Mouse (Mus musculus): ENCODE results near the gene Pcif1. TPM values are rescaled to one million over a fixed set of nuclear protein-coding genes. Genes with fewer than 3 reads are reported as not detected.
"Not testable (repeated sequence)": the region's sequence is repeated elsewhere in the genome, so short reads cannot be mapped to it uniquely, and the experiment has no call there.

Pcif1 gene
- polyA plus RNA-seq, 1 experiment from 2014 or later = 87.3 TPM

- Histone ChIP-seq H3K9ac (replicated peaks; ENCODE audit: low read depth, low read length) (no peak overlapping the region), H3K9me3 (ENCODE audit: control insufficient read depth, low read depth, low read length) (no peaks in the 10 kb centered on the region), H3K4me2 (replicated peaks; ENCODE audit: low read depth, low read length) (no peak overlapping the region), H3K4me3 (ENCODE audit: low read depth, low read length) (no peak overlapping the region), H3K27ac (ENCODE audit: low read length) (no peak overlapping the region), H3K4me1 (ENCODE audit: control insufficient read depth, insufficient read depth, low read length) (peaks cover 15% of the 10 kb centered on the region; the same call in 1 of the 2 replicates), H3K27me3 (ENCODE audit: control insufficient read depth, insufficient read depth, low read length) (peaks cover 2% of the 10 kb centered on the region; the same call in 1 of the 2 replicates), H3K36me3 (ENCODE audit: control insufficient read depth, insufficient read depth, low read length) (no peaks in the 10 kb centered on the region)
- ATAC-seq (ENCODE audit: insufficient number of reproducible peaks, insufficient read depth, low FRiP score, low read depth) = no peak
- WGBS = 62% methylated on average over 4 of the region's 4 CpGs
These were observed 18.0 kb upstream of the Pcif1 start for GRCm38 (mm10) chr2:164861094-164861493.

- no peak overlapping the region for H3K4me3 ChIP-seq (ENCODE audit: low read depth, low read length)
- H3K27ac ChIP-seq (ENCODE audit: low read length) = peak overlapping the region; percentile 87
- peaks cover 2% of the 10 kb centered on the region; the same call in 1 of the 2 replicates for H3K27me3 ChIP-seq (ENCODE audit: control insufficient read depth, insufficient read depth, low read length)
- ATAC-seq (ENCODE audit: insufficient number of reproducible peaks, insufficient read depth, low FRiP score, low read depth) = peak; percentile 76; the same call in 1 of the 2 replicates
- 31% methylated on average over 9 of the region's 9 CpGs for WGBS
- H3K4me1 ChIP-seq (ENCODE audit: control insufficient read depth, insufficient read depth, low read length) = peaks cover 14% of the 10 kb centered on the region; the same call in 1 of the 2 replicates
- H3K36me3 ChIP-seq (ENCODE audit: control insufficient read depth, insufficient read depth, low read length) = no peaks in the 10 kb centered on the region
- no peak overlapping the region for H3K4me2 ChIP-seq (replicated peaks; ENCODE audit: low read depth, low read length)
- H3K9ac ChIP-seq (replicated peaks; ENCODE audit: low read depth, low read length) = no peak overlapping the region
- no peaks in the 10 kb centered on the region for H3K9me3 ChIP-seq (ENCODE audit: control insufficient read depth, low read depth, low read length)
These were observed 16.8 kb upstream of the Pcif1 start for GRCm38 (mm10) chr2:164862179-164862861.

GRCm38 (mm10) chr2:164863411-164863810 lies 15.7 kb upstream of the Pcif1 start:
- H3K9ac ChIP-seq (replicated peaks; ENCODE audit: low read depth, low read length); H3K4me1 ChIP-seq (ENCODE audit: control insufficient read depth, insufficient read depth, low read length); H3K4me2 ChIP-seq (replicated peaks; ENCODE audit: low read depth, low read length); H3K36me3 ChIP-seq (ENCODE audit: control insufficient read depth, insufficient read depth, low read length); H3K27ac ChIP-seq (ENCODE audit: low read length); H3K4me3 ChIP-seq (ENCODE audit: low read depth, low read length); H3K9me3 ChIP-seq (ENCODE audit: control insufficient read depth, low read depth, low read length); H3K27me3 ChIP-seq (ENCODE audit: control insufficient read depth, insufficient read depth, low read length); ATAC-seq (ENCODE audit: insufficient number of reproducible peaks, insufficient read depth, low FRiP score, low read depth): not testable (repeated sequence)
- 93% methylated on average over 8 of the region's 9 CpGs for WGBS

- no peaks in the 10 kb centered on the region for H3K27me3 ChIP-seq (ENCODE audit: control insufficient read depth, insufficient read depth, low read length)
- no peak overlapping the region for H3K4me2 ChIP-seq (replicated peaks; ENCODE audit: low read depth, low read length)
- no peak overlapping the region for H3K27ac ChIP-seq (ENCODE audit: low read length)
- no peaks in the 10 kb centered on the region for H3K36me3 ChIP-seq (ENCODE audit: control insufficient read depth, insufficient read depth, low read length)
- 66% methylated on average over 4 of the region's 4 CpGs for WGBS
- H3K4me1 ChIP-seq (ENCODE audit: control insufficient read depth, insufficient read depth, low read length) = peaks cover 4% of the 10 kb centered on the region; the same call in 1 of the 2 replicates
- no peak for ATAC-seq (ENCODE audit: insufficient number of reproducible peaks, insufficient read depth, low FRiP score, low read depth)
- no peak overlapping the region for H3K9ac ChIP-seq (replicated peaks; ENCODE audit: low read depth, low read length)
- H3K4me3 ChIP-seq (ENCODE audit: low read depth, low read length) = no peak overlapping the region
- H3K9me3 ChIP-seq (ENCODE audit: control insufficient read depth, low read depth, low read length) = no peaks in the 10 kb centered on the region
These were observed 14.5 kb upstream of the Pcif1 start for GRCm38 (mm10) chr2:164864593-164864992.

- Histone ChIP-seq H3K36me3 (ENCODE audit: control insufficient read depth, insufficient read depth, low read length) (no peaks in the 10 kb centered on the region), H3K4me3 (ENCODE audit: low read depth, low read length) (no peak overlapping the region), H3K27ac (ENCODE audit: low read length) (peak overlapping the region; percentile 64; the same call in 1 of the 2 replicates), H3K9ac (replicated peaks; ENCODE audit: low read depth, low read length) (no peak overlapping the region), H3K4me1 (ENCODE audit: control insufficient read depth, insufficient read depth, low read length) (peaks cover 4% of the 10 kb centered on the region; the same call in 1 of the 2 replicates), H3K9me3 (ENCODE audit: control insufficient read depth, low read depth, low read length) (no peaks in the 10 kb centered on the region), H3K4me2 (replicated peaks; ENCODE audit: low read depth, low read length) (no peak overlapping the region), H3K27me3 (ENCODE audit: control insufficient read depth, insufficient read depth, low read length) (no peaks in the 10 kb centered on the region)
- ATAC-seq (ENCODE audit: insufficient number of reproducible peaks, insufficient read depth, low FRiP score, low read depth) = peak; percentile 60; the same call in 1 of the 2 replicates
- WGBS = 26% methylated on average over 16 of the region's 16 CpGs
These were observed 12.2 kb upstream of the Pcif1 start for GRCm38 (mm10) chr2:164866741-164867551.

GRCm38 (mm10) chr2:164867566-164867965 lies 11.5 kb upstream of the Pcif1 start:
- 93% methylated on average over 7 of the region's 7 CpGs for WGBS
- peak overlapping the region; percentile 64; the same call in 1 of the 2 replicates for H3K27ac ChIP-seq (ENCODE audit: low read length)
- H3K27me3 ChIP-seq (ENCODE audit: control insufficient read depth, insufficient read depth, low read length) = no peaks in the 10 kb centered on the region
- no peak overlapping the region for H3K4me3 ChIP-seq (ENCODE audit: low read depth, low read length)
- H3K4me2 ChIP-seq (replicated peaks; ENCODE audit: low read depth, low read length) = no peak overlapping the region
- no peaks in the 10 kb centered on the region for H3K9me3 ChIP-seq (ENCODE audit: control insufficient read depth, low read depth, low read length)
- H3K9ac ChIP-seq (replicated peaks; ENCODE audit: low read depth, low read length) = no peak overlapping the region
- no peak for ATAC-seq (ENCODE audit: insufficient number of reproducible peaks, insufficient read depth, low FRiP score, low read depth)
- H3K4me1 ChIP-seq (ENCODE audit: control insufficient read depth, insufficient read depth, low read length) = peaks cover 4% of the 10 kb centered on the region; the same call in 1 of the 2 replicates
- H3K36me3 ChIP-seq (ENCODE audit: control insufficient read depth, insufficient read depth, low read length) = no peaks in the 10 kb centered on the region

GRCm38 (mm10) chr2:164868491-164868890 lies 10.6 kb upstream of the Pcif1 start:
- Histone ChIP-seq H3K4me3 (ENCODE audit: low read depth, low read length) (no peak overlapping the region), H3K27me3 (ENCODE audit: control insufficient read depth, insufficient read depth, low read length) (no peaks in the 10 kb centered on the region), H3K4me2 (replicated peaks; ENCODE audit: low read depth, low read length) (no peak overlapping the region), H3K4me1 (ENCODE audit: control insufficient read depth, insufficient read depth, low read length) (peaks cover 4% of the 10 kb centered on the region; the same call in 1 of the 2 replicates), H3K9ac (replicated peaks; ENCODE audit: low read depth, low read length) (no peak overlapping the region), H3K9me3 (ENCODE audit: control insufficient read depth, low read depth, low read length) (no peaks in the 10 kb centered on the region), H3K27ac (ENCODE audit: low read length) (peak overlapping the region; percentile 15; the same call in 1 of the 2 replicates), H3K36me3 (ENCODE audit: control insufficient read depth, insufficient read depth, low read length) (no peaks in the 10 kb centered on the region)
- no peak for ATAC-seq (ENCODE audit: insufficient number of reproducible peaks, insufficient read depth, low FRiP score, low read depth)
- WGBS = 61% methylated on average over 7 of the region's 7 CpGs

GRCm38 (mm10) chr2:164871602-164872303 lies 7.4 kb upstream of the Pcif1 start:
- no peak overlapping the region for H3K4me3 ChIP-seq (ENCODE audit: low read depth, low read length)
- no peak overlapping the region for H3K27ac ChIP-seq (ENCODE audit: low read length)
- no peak for ATAC-seq (ENCODE audit: insufficient number of reproducible peaks, insufficient read depth, low FRiP score, low read depth)
- H3K9ac ChIP-seq (replicated peaks; ENCODE audit: low read depth, low read length) = no peak overlapping the region
- peaks cover 7% of the 10 kb centered on the region; the same call in 1 of the 2 replicates for H3K4me1 ChIP-seq (ENCODE audit: control insufficient read depth, insufficient read depth, low read length)
- no peaks in the 10 kb centered on the region for H3K9me3 ChIP-seq (ENCODE audit: control insufficient read depth, low read depth, low read length)
- no peak overlapping the region for H3K4me2 ChIP-seq (replicated peaks; ENCODE audit: low read depth, low read length)
- no peaks in the 10 kb centered on the region for H3K36me3 ChIP-seq (ENCODE audit: control insufficient read depth, insufficient read depth, low read length)
- whole genome bisulfite sequencing = 50% methylated on average over 6 of the region's 6 CpGs
- H3K27me3 ChIP-seq (ENCODE audit: control insufficient read depth, insufficient read depth, low read length) = no peaks in the 10 kb centered on the region

All from stomach, embryonic 14.5 days (tissue).